Mouse (Mus musculus) neural tube, embryonic 11.5 days (tissue): ENCODE data around the gene Xpo6. TPM values are rescaled to one million over a fixed set of nuclear protein-coding genes. Genes with fewer than 3 reads are reported as not detected.
A peak's percentile ranks its signal among the peaks of the same experiment; 100 is the strongest.

Experiments used
- ATAC-seq: fragments of 200-750 bp; cut with Nextera tagmentation; 2 replicates; pipeline ENCODE4 v1.8.0; 2017; ENCODE audit warnings: moderate number of reproducible peaks, mild to moderate bottlenecking, moderate TSS enrichment, moderate library complexity; ENCODE audit not compliant: insufficient read depth, low FRiP score, low TSS enrichment
- DNase-seq: peaks from one replicate; pipeline ENCODE4 v3.0.0-alpha.2; 2015; ENCODE audit warnings: low spot score
- H3K27ac ChIP-seq: fragments of 300-500 bp; sonication (generic); 2 replicates; pipeline ENCODE4 v1.5.1; 2014; ENCODE audit warnings: low read depth, mild to moderate bottlenecking, low read length
- H3K27me3 ChIP-seq: fragments of 300-500 bp; sonication (generic); 2 replicates; pipeline ENCODE4 v1.6.1; 2014; ENCODE audit warnings: mild to moderate bottlenecking, low read length, mixed read lengths; ENCODE audit not compliant: control insufficient read depth, insufficient read depth
- H3K36me3 ChIP-seq: fragments of 300-500 bp; sonication (generic); 2 replicates; pipeline ENCODE4 v1.6.1; 2014; ENCODE audit warnings: mild to moderate bottlenecking, low read length, moderate library complexity, mixed read lengths; ENCODE audit not compliant: control insufficient read depth, insufficient read depth
- H3K4me1 ChIP-seq: fragments of 300-500 bp; sonication (generic); 2 replicates; pipeline ENCODE4 v1.6.1; 2014; ENCODE audit warnings: low read length, mixed read lengths; ENCODE audit not compliant: control insufficient read depth, insufficient read depth
- H3K4me2 ChIP-seq: fragments of 300-500 bp; sonication (generic); 2 replicates; pipeline ENCODE4 v1.6.1; 2014; ENCODE audit warnings: low read depth, mild to moderate bottlenecking, moderate library complexity
- H3K4me3 ChIP-seq: fragments of 300-500 bp; sonication (generic); 2 replicates; pipeline ENCODE4 v1.5.1; 2014; ENCODE audit warnings: low read depth, low read length
- H3K9ac ChIP-seq: fragments of 300-500 bp; sonication (generic); 2 replicates; pipeline ENCODE4 v1.6.1; 2014; ENCODE audit warnings: mild to moderate bottlenecking, low read length
- H3K9me3 ChIP-seq: fragments of 300-500 bp; sonication (generic); 2 replicates; pipeline ENCODE4 v1.6.1; 2016; ENCODE audit warnings: low read length; ENCODE audit not compliant: control insufficient read depth
- WGBS: fragments of 180-500 bp; shearing (Covaris S2); extraction: QIAGEN DNeasy Blood & Tissue Kit; methylation state at CpG from one replicate; pipeline ENCODE4 v1.1.7; 2014; 5-methylcytosine and 5-hydroxymethylcytosine counted together
- polyA plus RNA-seq: library from polyadenylated mRNA; unstranded; fragments of >200 nt; fragmentation: Nextera tagmentation; extraction: Ambion mirVana; gene quantifications from 2 replicates; pipeline ENCODE4 v1.2.1, GENCODE M21; 2014

Xpo6 gene
- polyA plus RNA-seq, 1 experiment from 2014 or later: 70.0 TPM

- WGBS: 73% methylated on average over 10 of the region's 10 CpGs
- peaks cover 17% of the 10 kb centered on the region for H3K27me3 ChIP-seq
- DNase-seq: no peak
These were observed 112.7 kb downstream of the Xpo6 start for GRCm38 (mm10) chr7:126087602-126088001.

GRCm38 (mm10) chr7:126086321-126086741, 114.0 kb downstream of the Xpo6 start:
- DNase-seq: no peak
- Histone ChIP-seq H3K27me3 (peaks cover 29% of the 10 kb centered on the region), H3K4me2 (no peak overlapping the region), H3K9ac (no peak overlapping the region), H3K27ac (no peak overlapping the region), H3K4me1 (0 out of 2 replicates have a peak, but pooled peaks cover 2% of the 10 kb centered on the region), H3K9me3 (no peaks in the 10 kb centered on the region), H3K36me3 (no peaks in the 10 kb centered on the region), H3K4me3 (no peak overlapping the region)
- WGBS: 27% methylated on average over 6 of the region's 6 CpGs
- no peak; the same call in 1 of the 2 replicates for ATAC-seq

More at GRCm38 (mm10) chr7:126087602-126088001, 112.7 kb downstream of the Xpo6 start:
- no peak for ATAC-seq
- no peak overlapping the region for H3K9ac ChIP-seq
- no peak overlapping the region for H3K4me2 ChIP-seq
- H3K9me3 ChIP-seq: no peaks in the 10 kb centered on the region
- no peak overlapping the region for H3K27ac ChIP-seq
- H3K4me3 ChIP-seq: no peak overlapping the region
- 0 out of 2 replicates have a peak, but pooled peaks cover under 1% of the 10 kb centered on the region for H3K4me1 ChIP-seq
- no peaks in the 10 kb centered on the region for H3K36me3 ChIP-seq

- Histone ChIP-seq H3K4me2 (no peak overlapping the region), H3K27me3 (peaks cover 39% of the 10 kb centered on the region), H3K27ac (no peak overlapping the region), H3K4me3 (no peak overlapping the region), H3K4me1 (0 out of 2 replicates have a peak, but pooled peaks cover 2% of the 10 kb centered on the region), H3K36me3 (no peaks in the 10 kb centered on the region), H3K9me3 (no peaks in the 10 kb centered on the region), H3K9ac (no peak overlapping the region)
- DNase-seq (no peak), ATAC-seq (no peak)
- WGBS: 93% methylated on average over 9 of the region's 9 CpGs
These were observed 115.1 kb downstream of the Xpo6 start for GRCm38 (mm10) chr7:126085154-126085553.

GRCm38 (mm10) chr7:126083980-126084348, 116.3 kb downstream of the Xpo6 start:
- no peak for ATAC-seq
- H3K4me3 ChIP-seq: no peak overlapping the region
- peaks cover 39% of the 10 kb centered on the region for H3K27me3 ChIP-seq

GRCm38 (mm10) chr7:126083341-126083979, 116.8 kb downstream of the Xpo6 start:
- ATAC-seq: no peak
- Histone ChIP-seq H3K4me3 (no peak overlapping the region), H3K4me2 (no peak overlapping the region), H3K4me1 (0 out of 2 replicates have a peak, but pooled peaks cover 2% of the 10 kb centered on the region), H3K27ac (no peak overlapping the region), H3K27me3 (peaks cover 39% of the 10 kb centered on the region), H3K9ac (no peak overlapping the region), H3K36me3 (no peaks in the 10 kb centered on the region), H3K9me3 (no peaks in the 10 kb centered on the region)
- WGBS: 24% methylated on average over 9 of the region's 9 CpGs
- DNase-seq: no peak

More at GRCm38 (mm10) chr7:126083980-126084348, 116.3 kb downstream of the Xpo6 start:
- H3K9me3 ChIP-seq: no peaks in the 10 kb centered on the region
- WGBS: 18% methylated on average over 4 of the region's 4 CpGs
- no peak for DNase-seq
- H3K4me1 ChIP-seq: 0 out of 2 replicates have a peak, but pooled peaks cover 2% of the 10 kb centered on the region
- H3K36me3 ChIP-seq: no peaks in the 10 kb centered on the region
- H3K9ac ChIP-seq: no peak overlapping the region
- no peak overlapping the region for H3K27ac ChIP-seq
- H3K4me2 ChIP-seq: no peak overlapping the region

GRCm38 (mm10) chr7:126082286-126082741, 118.0 kb downstream of the Xpo6 start, which contains the start of gene Gsg1l:
TSS of gene Gsg1l (minus strand) at chr7:126082411.
- Histone ChIP-seq H3K36me3 (no peaks in the 10 kb centered on the region), H3K4me2 (peak within 1 kb of the TSS; percentile 84), H3K9ac (peak within 1 kb of the TSS; percentile 46), H3K27ac (no peak within 1 kb of the TSS), H3K4me3 (peak within 1 kb of the TSS; percentile 49), H3K4me1 (0 out of 2 replicates have a peak, but pooled peaks cover 2% of the 10 kb centered on the region), H3K9me3 (no peaks in the 10 kb centered on the region), H3K27me3 (peaks cover 39% of the 10 kb centered on the region)
- DNase-seq (peak; percentile 39), ATAC-seq (no peak)
- under 1% methylated on average over 35 of the region's 49 CpGs for WGBS

GRCm38 (mm10) chr7:126081727-126082285, 118.5 kb downstream of the Xpo6 start:
- Histone ChIP-seq H3K4me2 (peak overlapping the region; percentile 84), H3K36me3 (no peaks in the 10 kb centered on the region), H3K27ac (no peak overlapping the region), H3K9me3 (no peaks in the 10 kb centered on the region), H3K4me1 (0 out of 2 replicates have a peak, but pooled peaks cover 2% of the 10 kb centered on the region), H3K4me3 (peak overlapping the region; percentile 49), H3K9ac (peak overlapping the region; percentile 46), H3K27me3 (peaks cover 39% of the 10 kb centered on the region)
- WGBS: under 1% methylated on average over 73 of the region's 80 CpGs
- ATAC-seq (0 out of 2 replicates have a peak, but pooled peaks have one; percentile 27), DNase-seq (no peak)

- H3K4me2 ChIP-seq: peak overlapping the region; percentile 84
- DNase-seq: no peak
- WGBS: 22% methylated on average over 16 of the region's 16 CpGs
- H3K27ac ChIP-seq: no peak overlapping the region
- peaks cover 39% of the 10 kb centered on the region for H3K27me3 ChIP-seq
- peak overlapping the region; percentile 49 for H3K4me3 ChIP-seq
- peak overlapping the region; percentile 46 for H3K9ac ChIP-seq
- H3K9me3 ChIP-seq: no peaks in the 10 kb centered on the region
- no peak for ATAC-seq
- no peaks in the 10 kb centered on the region for H3K36me3 ChIP-seq
- 0 out of 2 replicates have a peak, but pooled peaks cover 2% of the 10 kb centered on the region for H3K4me1 ChIP-seq
These were observed 119.2 kb downstream of the Xpo6 start for GRCm38 (mm10) chr7:126080949-126081654.
